Mouse (Mus musculus) adipocyte (in vitro differentiated cells): ENCODE data around the gene Defb21.

Experiments
- DNase-seq: peaks from one replicate; pipeline ENCODE4 v3.0.0-alpha.2; 2016; ENCODE audit warnings: low spot score

Gene Defb21

GRCm38 (mm10) chr2:152604057-152604456 is 31.5 kb downstream of the Defb21 start, which contains the start of gene Defb36:
Gene Defb36, plus strand, starts transcription at chr2:152604327.
- DNase-seq: peak; percentile 61

GRCm38 (mm10) chr2:152607746-152608145 is 35.2 kb downstream of the Defb21 start:
- no peak for DNase-seq

GRCm38 (mm10) chr2:152608719-152609118 is 36.2 kb downstream of the Defb21 start:
- no peak for DNase-seq

GRCm38 (mm10) chr2:152612193-152612592 is 39.6 kb downstream of the Defb21 start:
- DNase-seq: no peak

- peak; percentile 89 for DNase-seq
Measured at GRCm38 (mm10) chr2:152615563-152615962, 43.0 kb downstream of the Defb21 start.

DNA sequence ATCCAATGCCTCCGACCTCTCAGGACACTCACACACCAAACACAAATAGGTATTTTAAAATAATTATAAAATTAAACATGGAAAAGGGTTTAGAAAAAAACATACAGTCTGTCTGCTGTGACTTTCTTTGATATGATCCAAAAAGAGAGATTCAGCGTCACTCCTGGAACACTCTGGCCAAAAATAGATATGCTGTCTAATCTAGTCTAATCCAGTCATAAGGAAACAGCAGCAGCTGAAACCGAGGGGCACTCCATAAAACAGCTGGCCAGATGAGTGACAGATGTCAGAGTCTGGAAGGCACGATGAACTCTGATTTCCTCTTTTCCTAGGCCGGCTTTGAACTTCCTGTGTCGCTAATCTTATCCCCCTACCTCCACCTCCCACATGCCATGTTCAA is 43.9 kb downstream of the Defb21 start:
- DNase-seq: no peak

- DNase-seq: peak; percentile 28
Measured at GRCm38 (mm10) chr2:152617374-152617773, 44.8 kb downstream of the Defb21 start.

DNA sequence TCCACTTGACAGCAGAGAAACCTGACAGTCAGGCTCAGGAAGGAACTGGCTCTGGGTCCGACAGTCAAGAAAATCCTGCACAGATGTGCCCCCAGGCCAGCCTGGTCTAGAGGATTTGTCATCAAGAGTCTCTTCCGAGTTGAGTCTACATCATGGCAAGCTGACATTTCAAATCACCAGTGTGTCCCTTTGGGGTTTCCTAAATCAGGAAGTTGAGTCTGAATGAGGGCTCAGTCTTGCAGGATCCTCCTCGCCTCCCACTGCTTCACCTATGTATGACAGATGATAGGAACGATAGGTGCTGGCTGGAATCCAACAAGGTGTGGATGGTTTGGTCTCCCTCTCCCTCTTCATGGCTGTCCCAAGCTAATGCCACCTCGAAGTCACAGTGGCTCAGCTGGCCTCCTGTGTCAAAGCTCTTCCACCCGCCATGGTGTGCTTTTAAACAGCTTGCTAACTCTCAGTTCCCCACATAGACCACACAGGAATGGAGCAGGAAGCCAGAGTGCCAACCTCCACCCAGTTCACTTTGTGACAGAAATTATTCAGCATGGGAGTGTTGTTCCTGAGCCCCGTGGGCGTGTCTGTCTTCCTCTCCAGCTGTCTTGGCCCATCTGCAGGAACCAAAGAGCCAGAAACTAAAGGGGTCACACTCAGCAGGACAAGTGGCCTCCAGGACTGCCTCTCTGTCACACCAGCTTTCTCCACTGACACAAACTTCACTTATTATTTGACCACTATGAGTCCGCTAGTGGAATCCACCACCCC is 48.0 kb downstream of the Defb21 start:
- DNase-seq: peak; percentile 70

- DNase-seq: no peak
Measured at GRCm38 (mm10) chr2:152622151-152622550, 49.6 kb downstream of the Defb21 start.

- DNase-seq: no peak
Measured at GRCm38 (mm10) chr2:152622953-152623352, 50.4 kb downstream of the Defb21 start, which contains the start of gene Defb25. Gene Defb25, minus strand, starts transcription at chr2:152623053.
